Mouse (Mus musculus) hindbrain, embryonic 15.5 days (tissue): ENCODE measurements around the gene Gtf2e1. TPM values are rescaled to one million over a fixed set of nuclear protein-coding genes. Genes with fewer than 3 reads are reported as not detected.

Experiments
- ATAC-seq: fragments of 200-750 bp; cut with Nextera tagmentation; 2 replicates; pipeline ENCODE4 v1.8.0; 2017; ENCODE audit warnings: low read depth, moderate number of reproducible peaks, moderate TSS enrichment; ENCODE audit not compliant: low FRiP score
- H3K27ac ChIP-seq: fragments of 300-500 bp; sonication (generic); replicated peaks from 2 replicates; pipeline ENCODE4 v1.5.1; 2015; ENCODE audit warnings: mild to moderate bottlenecking, inconsistent platforms
- H3K27me3 ChIP-seq: fragments of 300-500 bp; sonication (generic); 2 replicates; pipeline ENCODE4 v1.6.1; 2015; ENCODE audit warnings: control low read depth, inconsistent platforms
- H3K36me3 ChIP-seq: fragments of 300-500 bp; sonication (generic); 2 replicates; pipeline ENCODE4 v1.6.1; 2015; ENCODE audit warnings: control low read depth, inconsistent platforms
- H3K4me1 ChIP-seq: fragments of 300-500 bp; sonication (generic); replicated peaks from 2 replicates; pipeline ENCODE4 v1.6.1; 2015; ENCODE audit warnings: control low read depth, inconsistent platforms
- H3K4me2 ChIP-seq: fragments of 300-500 bp; sonication (generic); 2 replicates; pipeline ENCODE4 v1.6.1; 2015; ENCODE audit warnings: moderate library complexity, mild to moderate bottlenecking, inconsistent platforms
- H3K4me3 ChIP-seq: fragments of 300-500 bp; sonication (generic); 2 replicates; pipeline ENCODE4 v1.5.1; 2015; ENCODE audit warnings: mild to moderate bottlenecking, inconsistent platforms
- H3K9ac ChIP-seq: fragments of 300-500 bp; sonication (generic); 2 replicates; pipeline ENCODE4 v1.6.1; 2015; ENCODE audit warnings: inconsistent platforms
- H3K9me3 ChIP-seq: fragments of 300-500 bp; sonication (generic); 2 replicates; pipeline ENCODE4 v1.6.1; 2016; ENCODE audit warnings: control low read depth, inconsistent platforms
- WGBS: fragments of 180-500 bp; shearing (Covaris S2); methylation state at CpG from one replicate; pipeline ENCODE4 v1.1.7; 2015; 5-methylcytosine and 5-hydroxymethylcytosine counted together
- polyA plus RNA-seq: library from polyadenylated mRNA; unstranded; fragments of >200 nt; fragmentation: Nextera tagmentation; extraction: Ambion mirVana; gene quantifications from 2 replicates; pipeline ENCODE4 v1.2.1, GENCODE M21; 2015

Gene Gtf2e1
- 28.1 and 28.7 TPM in 2 replicates for polyA plus RNA-seq

GRCm38 (mm10) chr16:37539611-37540580, at the start of gene Gtf2e1, which contains the start of gene Rabl3:
Gene Gtf2e1, minus strand, starts transcription at chr16:37539789.
Gene Rabl3, plus strand, starts transcription at chr16:37539885.
- 2% methylated on average over 41 of the region's 41 CpGs for WGBS
- Histone ChIP-seq H3K9me3 (no peaks in the 10 kb centered on the region), H3K4me1 (peaks cover 27% of the 10 kb centered on the region), H3K4me3 (peak within 1 kb of the TSS; percentile 74), H3K9ac (peak within 1 kb of the TSS; percentile 89), H3K27me3 (no peaks in the 10 kb centered on the region), H3K4me2 (peak within 1 kb of the TSS; percentile 74), H3K27ac (peak within 1 kb of the TSS; percentile 96), H3K36me3 (peaks cover 6% of the 10 kb centered on the region)
- ATAC-seq = peak; percentile 100

- H3K36me3 ChIP-seq = no peaks in the 10 kb centered on the region
- H3K4me1 ChIP-seq = peaks cover 25% of the 10 kb centered on the region
- H3K4me3 ChIP-seq = no peak overlapping the region
- H3K27me3 ChIP-seq = no peaks in the 10 kb centered on the region
- peak overlapping the region; percentile 80 for H3K27ac ChIP-seq
- no peaks in the 10 kb centered on the region for H3K9me3 ChIP-seq
- ATAC-seq = peak; percentile 28; the same call in 1 of the 2 replicates
- WGBS = 47% methylated on average over 8 of the region's 8 CpGs
- H3K9ac ChIP-seq = no peak overlapping the region
- H3K4me2 ChIP-seq = peak overlapping the region; percentile 48
Observed at GRCm38 (mm10) chr16:37585129-37585563, 45.6 kb upstream of the Gtf2e1 start.

GRCm38 (mm10) chr16:37584218-37585035, 44.8 kb upstream of the Gtf2e1 start:
- H3K9me3 ChIP-seq = no peaks in the 10 kb centered on the region
- H3K27ac ChIP-seq = peak overlapping the region; percentile 80
- peak overlapping the region; percentile 48 for H3K4me2 ChIP-seq
- WGBS = 1% methylated on average over 25 of the region's 25 CpGs
- H3K36me3 ChIP-seq = no peaks in the 10 kb centered on the region
- peak; percentile 80 for ATAC-seq
- H3K4me1 ChIP-seq = peaks cover 25% of the 10 kb centered on the region
- peak overlapping the region; percentile 21 for H3K4me3 ChIP-seq
- no peaks in the 10 kb centered on the region for H3K27me3 ChIP-seq
- peak overlapping the region; percentile 8 for H3K9ac ChIP-seq

GRCm38 (mm10) chr16:37583801-37584200, 44.2 kb upstream of the Gtf2e1 start:
- H3K27ac ChIP-seq = peak overlapping the region; percentile 80
- peak overlapping the region; percentile 48 for H3K4me2 ChIP-seq
- WGBS = 22% methylated on average over 6 of the region's 6 CpGs
- H3K27me3 ChIP-seq = no peaks in the 10 kb centered on the region
- ATAC-seq = no peak
- H3K36me3 ChIP-seq = no peaks in the 10 kb centered on the region
- H3K9ac ChIP-seq = no peak overlapping the region
- peak overlapping the region; percentile 21; the same call in 1 of the 2 replicates for H3K4me3 ChIP-seq
- H3K4me1 ChIP-seq = peaks cover 25% of the 10 kb centered on the region
- H3K9me3 ChIP-seq = no peaks in the 10 kb centered on the region

- 75% methylated on average over 3 of the region's 3 CpGs for WGBS
Observed at GRCm38 (mm10) chr16:37583306-37583705, 43.7 kb upstream of the Gtf2e1 start.

GRCm38 (mm10) chr16:37581901-37582300, 42.3 kb upstream of the Gtf2e1 start:
- no peaks in the 10 kb centered on the region for H3K9me3 ChIP-seq
- no peak for ATAC-seq
- no peak overlapping the region for H3K27ac ChIP-seq
- WGBS = 33% methylated on average over 3 of the region's 3 CpGs
- H3K4me3 ChIP-seq = no peak overlapping the region
- H3K4me2 ChIP-seq = no peak overlapping the region
- H3K36me3 ChIP-seq = no peaks in the 10 kb centered on the region
- H3K4me1 ChIP-seq = peaks cover 25% of the 10 kb centered on the region
- H3K9ac ChIP-seq = no peak overlapping the region
- no peaks in the 10 kb centered on the region for H3K27me3 ChIP-seq

More at GRCm38 (mm10) chr16:37583306-37583705, 43.7 kb upstream of the Gtf2e1 start:
- Histone ChIP-seq H3K27ac (no peak overlapping the region), H3K9me3 (no peaks in the 10 kb centered on the region), H3K36me3 (no peaks in the 10 kb centered on the region), H3K4me3 (no peak overlapping the region), H3K4me2 (no peak overlapping the region), H3K9ac (no peak overlapping the region), H3K27me3 (no peaks in the 10 kb centered on the region), H3K4me1 (peaks cover 25% of the 10 kb centered on the region)
- no peak for ATAC-seq

GRCm38 (mm10) chr16:37580651-37581050, 41.1 kb upstream of the Gtf2e1 start:
- H3K9me3 ChIP-seq = no peaks in the 10 kb centered on the region
- no peak overlapping the region for H3K9ac ChIP-seq
- WGBS = 91% methylated on average over 4 of the region's 4 CpGs
- no peak for ATAC-seq
- peaks cover 24% of the 10 kb centered on the region for H3K4me1 ChIP-seq
- H3K27ac ChIP-seq = no peak overlapping the region
- H3K4me3 ChIP-seq = no peak overlapping the region
- H3K4me2 ChIP-seq = no peak overlapping the region
- H3K36me3 ChIP-seq = no peaks in the 10 kb centered on the region
- H3K27me3 ChIP-seq = no peaks in the 10 kb centered on the region

GRCm38 (mm10) chr16:37579994-37580393, 40.4 kb upstream of the Gtf2e1 start, which contains the start of gene Hgd:
Gene Hgd, plus strand, starts transcription at chr16:37580153.
- no peaks in the 10 kb centered on the region for H3K36me3 ChIP-seq
- no peak within 1 kb of the TSS for H3K9ac ChIP-seq
- no peak within 1 kb of the TSS for H3K27ac ChIP-seq
- H3K9me3 ChIP-seq = no peaks in the 10 kb centered on the region
- ATAC-seq = no peak
- peaks cover 17% of the 10 kb centered on the region for H3K4me1 ChIP-seq
- no peaks in the 10 kb centered on the region for H3K27me3 ChIP-seq
- H3K4me2 ChIP-seq = no peak within 1 kb of the TSS
- no peak within 1 kb of the TSS for H3K4me3 ChIP-seq
- WGBS = 82% methylated on average over 4 of the region's 4 CpGs

- no peak for ATAC-seq
- Histone ChIP-seq H3K36me3 (no peaks in the 10 kb centered on the region), H3K27me3 (no peaks in the 10 kb centered on the region), H3K9me3 (no peaks in the 10 kb centered on the region), H3K9ac (no peak overlapping the region), H3K4me1 (peaks cover 14% of the 10 kb centered on the region), H3K4me3 (no peak overlapping the region), H3K4me2 (no peak overlapping the region), H3K27ac (no peak overlapping the region)
- 85% methylated on average over 1 of the region's 1 CpGs for WGBS
Observed at GRCm38 (mm10) chr16:37579591-37579990, 40.0 kb upstream of the Gtf2e1 start.

- H3K4me2 ChIP-seq = no peak overlapping the region
- H3K9ac ChIP-seq = no peak overlapping the region
- H3K36me3 ChIP-seq = peaks cover 5% of the 10 kb centered on the region; the same call in 1 of the 2 replicates
- ATAC-seq = no peak
- WGBS = 79% methylated on average over 2 of the region's 3 CpGs
- H3K27me3 ChIP-seq = no peaks in the 10 kb centered on the region
- no peaks in the 10 kb centered on the region for H3K4me1 ChIP-seq
- H3K27ac ChIP-seq = no peak overlapping the region
- no peaks in the 10 kb centered on the region for H3K9me3 ChIP-seq
- no peak overlapping the region for H3K4me3 ChIP-seq
Observed at GRCm38 (mm10) chr16:37575325-37575724, 35.7 kb upstream of the Gtf2e1 start.

- Histone ChIP-seq H3K4me1 (no peaks in the 10 kb centered on the region), H3K27me3 (no peaks in the 10 kb centered on the region), H3K27ac (no peak overlapping the region), H3K4me2 (no peak overlapping the region), H3K4me3 (no peak overlapping the region), H3K9ac (no peak overlapping the region), H3K9me3 (no peaks in the 10 kb centered on the region), H3K36me3 (peaks cover 5% of the 10 kb centered on the region; the same call in 1 of the 2 replicates)
- 95% methylated on average over 5 of the region's 5 CpGs for WGBS
- ATAC-seq = no peak
Observed at GRCm38 (mm10) chr16:37573061-37573460, 33.5 kb upstream of the Gtf2e1 start.
